Mouse (Mus musculus) hindbrain, postnatal 0 days (tissue): ENCODE results near the gene Neurl1a. TPM values are rescaled to one million over a fixed set of nuclear protein-coding genes. Genes with fewer than 3 reads are reported as not detected.

Experiments
- ATAC-seq: fragments of 200-750 bp; cut with Nextera tagmentation; 2 replicates; pipeline ENCODE4 v1.8.0; 2017; ENCODE audit warnings: mild to moderate bottlenecking, moderate TSS enrichment, moderate library complexity
- DNase-seq: peaks from one replicate; pipeline ENCODE4 v3.0.0-alpha.2; 2015; ENCODE audit warnings: low spot score
- H3K27ac ChIP-seq: fragments of 300-500 bp; sonication (generic); 2 replicates; pipeline ENCODE4 v1.5.1; 2014; ENCODE audit warnings: mild to moderate bottlenecking
- H3K27me3 ChIP-seq: fragments of 300-500 bp; sonication (generic); 2 replicates; pipeline ENCODE4 v1.6.1; 2014; ENCODE audit warnings: low read length, mixed read lengths; ENCODE audit not compliant: insufficient read depth
- H3K36me3 ChIP-seq: fragments of 300-500 bp; sonication (generic); 2 replicates; pipeline ENCODE4 v1.6.1; 2014; ENCODE audit warnings: low read length, mixed read lengths; ENCODE audit not compliant: insufficient read depth
- H3K4me1 ChIP-seq: fragments of 300-500 bp; sonication (generic); 2 replicates; pipeline ENCODE4 v1.6.1; 2014; ENCODE audit warnings: antibody characterized with exemption, low read length, mixed read lengths; ENCODE audit not compliant: insufficient read depth
- H3K4me2 ChIP-seq: fragments of 300-500 bp; sonication (generic); 2 replicates; pipeline ENCODE4 v1.6.1; 2014; ENCODE audit warnings: low read depth, mild to moderate bottlenecking, low read length, moderate library complexity, mixed read lengths
- H3K4me3 ChIP-seq: fragments of 300-500 bp; sonication (generic); 2 replicates; pipeline ENCODE4 v1.5.1; 2014; ENCODE audit warnings: low read length
- H3K9ac ChIP-seq: fragments of 300-500 bp; sonication (generic); replicated peaks from 2 replicates; pipeline ENCODE4 v1.6.1; 2014; ENCODE audit warnings: mild to moderate bottlenecking, low read length, moderate library complexity, mixed read lengths
- H3K9me3 ChIP-seq: fragments of 300-500 bp; sonication (generic); 2 replicates; pipeline ENCODE4 v1.6.1; 2016; ENCODE audit warnings: low read length, mixed read lengths
- CTCF ChIP-seq: IDR thresholded peaks from 2 replicates; pipeline ENCODE4 v1.5.1; 2016; ENCODE audit warnings: antibody characterized with exemption, control low read depth, low read depth
- WGBS: fragments of 180-500 bp; shearing (Covaris S2); extraction: QIAGEN DNeasy Blood & Tissue Kit; methylation state at CpG from one replicate; pipeline ENCODE4 v1.1.7; 2014; 5-methylcytosine and 5-hydroxymethylcytosine counted together
- polyA plus RNA-seq: library from polyadenylated mRNA; unstranded; fragments of >200 nt; fragmentation: Nextera tagmentation; extraction: Ambion mirVana; gene quantifications from 2 replicates; pipeline ENCODE4 v1.2.1, GENCODE M21; 2015
- total RNA-seq: library from RNA; depleted of rRNA; stranded (reverse); fragments of >200 nt; gene quantifications from 2 replicates; pipeline ENCODE4 v1.2.3, GENCODE M21; 2014

The Neurl1a gene
- total and polyA plus RNA-seq, 2 experiments from 2014 or later = 16.2 to 114 TPM

- H3K4me3 ChIP-seq = no peak overlapping the region
- WGBS = 94% methylated on average over 5 of the region's 5 CpGs
- H3K27ac ChIP-seq = no peak overlapping the region
- no peak for TF ChIP-seq CTCF
- ATAC-seq (no peak), DNase-seq (no peak)
- no peak overlapping the region for H3K9ac ChIP-seq
- no peak overlapping the region for H3K4me2 ChIP-seq
- H3K4me1 ChIP-seq = peaks cover 15% of the 10 kb centered on the region
- no peaks in the 10 kb centered on the region for H3K27me3 ChIP-seq
- no peaks in the 10 kb centered on the region for H3K36me3 ChIP-seq
- H3K9me3 ChIP-seq = no peaks in the 10 kb centered on the region
Observed at GRCm38 (mm10) chr19:47232077-47232865, 53.7 kb downstream of the Neurl1a start.

GRCm38 (mm10) chr19:47233087-47233486 lies 54.5 kb downstream of the Neurl1a start:
- peaks cover 15% of the 10 kb centered on the region for H3K4me1 ChIP-seq
- H3K27me3 ChIP-seq = no peaks in the 10 kb centered on the region
- 85% methylated on average over 3 of the region's 3 CpGs for WGBS
- H3K27ac ChIP-seq = no peak overlapping the region
- H3K36me3 ChIP-seq = no peaks in the 10 kb centered on the region
- H3K4me2 ChIP-seq = no peak overlapping the region
- no peak overlapping the region for H3K4me3 ChIP-seq
- no peaks in the 10 kb centered on the region for H3K9me3 ChIP-seq
- no peak for ATAC-seq
- no peak for DNase-seq
- no peak for TF ChIP-seq CTCF
- no peak overlapping the region for H3K9ac ChIP-seq

- Histone ChIP-seq H3K9me3 (no peaks in the 10 kb centered on the region), H3K27me3 (no peaks in the 10 kb centered on the region), H3K9ac (no peak overlapping the region), H3K36me3 (no peaks in the 10 kb centered on the region), H3K4me1 (no peaks in the 10 kb centered on the region), H3K4me3 (no peak overlapping the region), H3K27ac (no peak overlapping the region), H3K4me2 (peak overlapping the region; percentile 25; the same call in 1 of the 2 replicates)
- TF ChIP-seq CTCF = no peak
- 52% methylated on average over 12 of the region's 12 CpGs for WGBS
- DNase-seq (no peak), ATAC-seq (no peak)
Observed at GRCm38 (mm10) chr19:47240076-47240475, 61.5 kb downstream of the Neurl1a start.

GRCm38 (mm10) chr19:47240957-47241356 lies 62.3 kb downstream of the Neurl1a start:
- Histone ChIP-seq H3K4me2 (no peak overlapping the region), H3K27me3 (no peaks in the 10 kb centered on the region), H3K9me3 (no peaks in the 10 kb centered on the region), H3K36me3 (no peaks in the 10 kb centered on the region), H3K4me1 (no peaks in the 10 kb centered on the region), H3K27ac (no peak overlapping the region), H3K4me3 (no peak overlapping the region), H3K9ac (no peak overlapping the region)
- no peak for DNase-seq
- 66% methylated on average over 7 of the region's 7 CpGs for WGBS
- no peak for TF ChIP-seq CTCF
- ATAC-seq = no peak

DNA sequence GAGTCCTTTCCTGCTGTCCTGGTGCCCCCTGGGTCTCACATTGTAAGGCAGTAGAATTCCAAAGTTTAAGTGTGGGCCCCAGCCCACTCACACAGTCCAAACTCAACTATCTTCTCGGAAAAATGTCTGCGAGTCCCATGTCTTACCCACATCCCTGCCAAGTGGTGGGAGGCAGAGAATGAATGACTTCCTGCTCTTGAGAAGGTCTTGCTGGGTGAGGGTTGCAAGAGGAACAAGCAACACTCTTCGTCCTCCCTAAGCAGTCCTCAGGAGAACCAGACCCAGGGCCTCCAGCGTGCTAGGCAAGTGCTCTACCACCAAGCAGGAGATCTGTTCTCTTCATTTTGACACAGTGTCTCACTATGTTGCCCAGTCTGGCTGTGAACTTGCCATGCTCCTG lies 63.6 kb downstream of the Neurl1a start:
- ATAC-seq = no peak
- H3K27ac ChIP-seq = no peak overlapping the region
- no peak for DNase-seq
- no peak for TF ChIP-seq CTCF
- H3K27me3 ChIP-seq = no peaks in the 10 kb centered on the region
- 91% methylated on average over 4 of the region's 4 CpGs for WGBS
- H3K9me3 ChIP-seq = no peaks in the 10 kb centered on the region
- no peaks in the 10 kb centered on the region for H3K36me3 ChIP-seq
- H3K9ac ChIP-seq = no peak overlapping the region
- no peaks in the 10 kb centered on the region for H3K4me1 ChIP-seq
- no peak overlapping the region for H3K4me3 ChIP-seq
- H3K4me2 ChIP-seq = no peak overlapping the region

DNA sequence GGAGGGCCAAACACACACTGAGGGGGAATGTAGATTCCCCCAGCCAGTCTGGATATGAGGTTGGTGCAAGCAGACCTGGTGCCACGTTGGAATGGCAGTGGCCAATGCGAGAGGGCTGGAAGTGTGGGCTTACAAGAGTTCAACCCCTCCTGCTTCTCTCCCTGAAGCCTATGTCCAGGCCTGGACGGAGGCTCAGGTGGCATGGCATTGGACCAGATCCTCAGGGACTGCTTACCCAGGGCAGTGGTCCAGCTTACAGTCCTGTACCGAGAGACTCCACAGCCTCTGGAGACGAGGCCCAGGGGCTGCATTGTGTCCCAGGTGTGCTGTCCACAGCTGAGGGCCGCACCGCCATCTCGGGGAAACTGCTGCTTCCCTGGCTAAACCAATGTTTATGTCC lies 66.9 kb downstream of the Neurl1a start:
- no peak for TF ChIP-seq CTCF
- DNase-seq (no peak), ATAC-seq (no peak)
- 69% methylated on average over 8 of the region's 8 CpGs for WGBS
- no peaks in the 10 kb centered on the region for H3K4me1 ChIP-seq
- H3K9me3 ChIP-seq = no peaks in the 10 kb centered on the region
- no peak overlapping the region for H3K27ac ChIP-seq
- no peak overlapping the region for H3K9ac ChIP-seq
- H3K36me3 ChIP-seq = no peaks in the 10 kb centered on the region
- no peak overlapping the region for H3K4me2 ChIP-seq
- H3K27me3 ChIP-seq = no peaks in the 10 kb centered on the region
- H3K4me3 ChIP-seq = no peak overlapping the region

DNA sequence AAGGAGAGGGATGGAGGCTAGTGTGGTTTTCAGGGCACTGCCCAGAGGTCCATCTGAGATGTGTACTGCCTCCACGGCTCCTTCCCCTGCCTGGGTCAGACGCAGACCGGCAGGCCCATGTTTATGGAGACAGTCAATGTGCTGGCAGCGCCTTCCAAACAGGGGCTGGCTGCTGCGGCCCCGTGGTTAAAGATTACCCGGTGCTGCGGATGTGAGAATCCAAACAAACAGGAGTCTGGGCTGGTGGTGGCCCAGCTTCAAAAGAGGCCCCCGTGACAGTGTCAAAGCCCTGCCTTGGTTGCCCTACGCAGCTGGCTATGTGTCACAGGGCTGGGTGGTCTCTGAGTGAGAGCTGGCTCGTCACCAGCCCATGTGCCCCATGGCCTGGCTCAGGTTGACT lies 69.2 kb downstream of the Neurl1a start:
- Histone ChIP-seq H3K4me2 (no peak overlapping the region), H3K4me3 (no peak overlapping the region), H3K4me1 (no peaks in the 10 kb centered on the region), H3K27me3 (peaks cover 5% of the 10 kb centered on the region; the same call in 1 of the 2 replicates), H3K9ac (no peak overlapping the region), H3K27ac (no peak overlapping the region), H3K36me3 (no peaks in the 10 kb centered on the region), H3K9me3 (no peaks in the 10 kb centered on the region)
- 43% methylated on average over 11 of the region's 11 CpGs for WGBS
- no peak for TF ChIP-seq CTCF
- no peak for DNase-seq
- no peak for ATAC-seq
